21 mouse cellular contexts compared by ENCODE assay signal in the genomic region with DNA sequence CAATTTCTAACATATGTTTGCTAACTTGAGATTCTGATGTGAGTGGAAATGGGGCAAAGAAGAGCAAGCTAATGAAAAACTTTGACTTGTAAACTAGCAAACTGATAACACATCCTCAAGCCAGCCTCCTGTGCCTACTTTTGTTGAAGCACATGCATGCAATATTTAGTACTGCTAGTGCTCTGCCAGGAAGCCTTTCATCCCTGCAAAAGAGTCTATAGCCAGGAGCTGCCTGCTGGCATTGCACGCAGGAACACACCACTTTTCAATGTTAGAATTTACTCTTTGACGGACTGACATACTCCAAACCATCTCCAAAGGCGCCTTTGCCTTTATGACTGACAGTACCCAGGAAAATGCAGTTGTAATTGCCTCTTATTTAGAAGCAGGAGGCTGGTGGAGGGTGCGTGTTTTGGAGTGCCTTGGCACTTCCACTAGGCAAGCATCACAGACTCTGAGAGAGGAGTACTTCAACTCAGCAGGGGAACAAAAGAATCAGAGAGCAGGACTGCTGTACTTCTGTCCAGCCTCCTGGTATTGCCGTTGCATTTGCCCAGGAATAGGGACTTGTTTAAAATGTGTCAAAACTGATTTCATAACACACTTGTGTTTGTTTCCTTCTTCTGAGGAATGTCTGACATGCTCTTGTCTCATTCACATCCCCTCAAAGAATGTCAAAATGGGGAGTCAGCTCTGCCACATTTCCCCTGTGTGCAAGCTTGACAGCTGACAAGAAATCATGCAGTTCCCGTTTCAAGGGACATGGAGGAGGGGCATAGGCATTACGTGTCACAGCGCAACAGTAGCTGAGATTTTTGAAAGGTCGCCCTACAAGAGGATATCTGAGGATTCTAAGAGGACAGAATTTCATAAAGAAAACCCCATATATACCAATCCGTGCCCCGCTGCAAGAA.
DNase-seq lines count a peak whose midpoint lies in the region; ATAC-seq and TF ChIP-seq lines count a peak whose summit lies in the region.
"Had no signal": no experiment of that assay in that cellular context is flagged by ENCODE, and none has a peak within 500 bp of the region (broad histone marks: within the 10 kb centered on the region; RNA-seq: fewer than 3 reads in every experiment).

No protein-coding gene starts in this region.

- H3K27ac ChIP-seq in forebrain, embryonic 14.5 days (ENCODE audit: low read depth, low read length): no peak overlapping the region
- H3K27ac ChIP-seq in forebrain, embryonic 11.5 days (ENCODE audit: low read depth, low read length): no peak overlapping the region
- no peak overlapping the region for H3K27ac ChIP-seq in midbrain, embryonic 14.5 days (replicated peaks; ENCODE audit: low read depth, low read length)
- H3K27ac ChIP-seq in midbrain, embryonic 10.5 days (replicated peaks): no peak overlapping the region
- no peak overlapping the region for H3K27ac ChIP-seq in forebrain, postnatal 0 days (ENCODE audit: low read depth, low read length)
- H3K27ac ChIP-seq in heart, embryonic 12.5 days (ENCODE audit: poor library complexity, severe bottlenecking): no peak overlapping the region
- H3K27ac ChIP-seq: embryonic facial prominence, embryonic 12.5 days; heart, adult 2 months; hindbrain, embryonic 10.5 days; hindbrain, embryonic 15.5 days had no signal

- H3K4me1 ChIP-seq in forebrain, embryonic 14.5 days (ENCODE audit: control insufficient read depth, insufficient read depth, low read length): no peaks in the 10 kb centered on the region
- H3K4me1 ChIP-seq in forebrain, embryonic 11.5 days (replicated peaks; ENCODE audit: control insufficient read depth, insufficient read depth, low read length): no peaks in the 10 kb centered on the region
- H3K4me1 ChIP-seq in midbrain, embryonic 14.5 days (ENCODE audit: control insufficient read depth, insufficient read depth, low read length): no peaks in the 10 kb centered on the region
- no peaks in the 10 kb centered on the region for H3K4me1 ChIP-seq in midbrain, embryonic 10.5 days
- no peaks in the 10 kb centered on the region for H3K4me1 ChIP-seq in forebrain, postnatal 0 days (ENCODE audit: insufficient read depth)
- H3K4me1 ChIP-seq in heart, embryonic 12.5 days (replicated peaks): no peaks in the 10 kb centered on the region
- H3K4me1 ChIP-seq: embryonic facial prominence, embryonic 12.5 days; hindbrain, embryonic 10.5 days; hindbrain, embryonic 15.5 days had no signal

- WGBS in forebrain, embryonic 14.5 days: 76% methylated on average over 11 of the region's 11 CpGs
- 83% methylated on average over 11 of the region's 11 CpGs for WGBS in forebrain, embryonic 11.5 days
- 73% methylated on average over 11 of the region's 11 CpGs for WGBS in midbrain, embryonic 14.5 days
- 81% methylated on average over 11 of the region's 11 CpGs for WGBS in midbrain, embryonic 10.5 days
- 59% methylated on average over 11 of the region's 11 CpGs for WGBS in forebrain, postnatal 0 days
- 69% methylated on average over 11 of the region's 11 CpGs for WGBS in heart, embryonic 12.5 days

- no peak overlapping the region for H3K4me3 ChIP-seq in forebrain, embryonic 14.5 days (ENCODE audit: low read depth, low read length)
- H3K4me3 ChIP-seq in forebrain, embryonic 11.5 days (ENCODE audit: low read depth, low read length): no peak overlapping the region
- H3K4me3 ChIP-seq in midbrain, embryonic 14.5 days (replicated peaks; ENCODE audit: low read depth, low read length): no peak overlapping the region
- no peak overlapping the region for H3K4me3 ChIP-seq in midbrain, embryonic 10.5 days
- no peak overlapping the region for H3K4me3 ChIP-seq in forebrain, postnatal 0 days (ENCODE audit: low read depth, low read length)
- H3K4me3 ChIP-seq in heart, embryonic 12.5 days: no peak overlapping the region
- H3K4me3 ChIP-seq: embryonic facial prominence, embryonic 12.5 days; heart, adult 2 months; hindbrain, embryonic 10.5 days; hindbrain, embryonic 15.5 days had no signal

- H3K9ac ChIP-seq in forebrain, embryonic 14.5 days (ENCODE audit: low read length): no peak overlapping the region
- H3K9ac ChIP-seq in forebrain, embryonic 11.5 days (ENCODE audit: low read length): no peak overlapping the region
- no peak overlapping the region for H3K9ac ChIP-seq in midbrain, embryonic 14.5 days (replicated peaks; ENCODE audit: low read length)
- H3K9ac ChIP-seq in forebrain, postnatal 0 days: no peak overlapping the region
- H3K9ac ChIP-seq in heart, embryonic 12.5 days: no peak overlapping the region
- H3K9ac ChIP-seq: embryonic facial prominence, embryonic 12.5 days; hindbrain, embryonic 15.5 days had no signal

- H3K4me2 ChIP-seq in forebrain, embryonic 14.5 days (ENCODE audit: low read length): no peak overlapping the region
- H3K4me2 ChIP-seq in forebrain, embryonic 11.5 days (ENCODE audit: low read depth, low read length, severe bottlenecking): no peak overlapping the region
- no peak overlapping the region for H3K4me2 ChIP-seq in midbrain, embryonic 14.5 days (ENCODE audit: low read length)
- no peak overlapping the region for H3K4me2 ChIP-seq in forebrain, postnatal 0 days (ENCODE audit: low read depth)
- H3K4me2 ChIP-seq in heart, embryonic 12.5 days: no peak overlapping the region
- H3K4me2 ChIP-seq: embryonic facial prominence, embryonic 12.5 days; heart, embryonic 11.5 days; hindbrain, embryonic 15.5 days had no signal

- TF ChIP-seq CTCF in forebrain, postnatal 0 days (IDR thresholded peaks at IDR 0.05; ENCODE audit: low read depth): no peak

- ATAC-seq in forebrain, embryonic 14.5 days: no peak
- ATAC-seq in forebrain, embryonic 11.5 days (replicated peaks; ENCODE audit: low FRiP score): no peak
- ATAC-seq in midbrain, embryonic 14.5 days (ENCODE audit: low FRiP score, low TSS enrichment): no peak; the same call in 1 of the 2 replicates
- ATAC-seq in forebrain, postnatal 0 days: peak; percentile 90
- no peak for ATAC-seq in heart, embryonic 12.5 days (ENCODE audit: insufficient number of reproducible peaks, low FRiP score)
- ATAC-seq: activated CD4-positive, CD25-positive, alpha-beta regulatory T cell, adult 4 months; intestine, embryonic 16.5 days; Patski had no signal

- H3K9me3 ChIP-seq in forebrain, embryonic 14.5 days (replicated peaks; ENCODE audit: control insufficient read depth, low read length): no peaks in the 10 kb centered on the region
- H3K9me3 ChIP-seq in forebrain, embryonic 11.5 days (ENCODE audit: control insufficient read depth, low read length): no peaks in the 10 kb centered on the region
- no peaks in the 10 kb centered on the region for H3K9me3 ChIP-seq in midbrain, embryonic 14.5 days (ENCODE audit: control insufficient read depth, low read length)
- H3K9me3 ChIP-seq in midbrain, embryonic 10.5 days (replicated peaks): no peaks in the 10 kb centered on the region
- no peaks in the 10 kb centered on the region for H3K9me3 ChIP-seq in forebrain, postnatal 0 days (ENCODE audit: low read length)
- no peaks in the 10 kb centered on the region for H3K9me3 ChIP-seq in heart, embryonic 12.5 days (replicated peaks)
- H3K9me3 ChIP-seq: embryonic facial prominence, embryonic 12.5 days; hindbrain, embryonic 10.5 days; hindbrain, embryonic 15.5 days had no signal

- DNase-seq in forebrain, embryonic 14.5 days (ENCODE audit: low spot score): peak; percentile 8
- no peak for DNase-seq in forebrain, embryonic 11.5 days (ENCODE audit: low spot score)
- DNase-seq in midbrain, embryonic 14.5 days: peak; percentile 38
- DNase-seq in midbrain, embryonic 10.5 days (ENCODE audit: low spot score): no peak
- peak; percentile 48 for DNase-seq in forebrain, postnatal 0 days
- no peak for DNase-seq in testis, postnatal 14 days (ENCODE audit: low spot score)
- no peak for DNase-seq in thymus, postnatal 0 days (ENCODE audit: low spot score)
- DNase-seq: adrenal gland, postnatal 14 days; cerebellum, adult 11 months; cerebellum, adult 8-10 months; embryo, embryonic 11 days; gastrocnemius, postnatal 14 days; heart, adult 2 months had no signal

- H3K36me3 ChIP-seq in forebrain, embryonic 14.5 days (ENCODE audit: control insufficient read depth, insufficient read depth, low read length): no peaks in the 10 kb centered on the region
- no peaks in the 10 kb centered on the region for H3K36me3 ChIP-seq in forebrain, embryonic 11.5 days (ENCODE audit: control insufficient read depth, insufficient read depth, low read length)
- no peaks in the 10 kb centered on the region for H3K36me3 ChIP-seq in midbrain, embryonic 14.5 days (ENCODE audit: control insufficient read depth, insufficient read depth, low read length)
- no peaks in the 10 kb centered on the region for H3K36me3 ChIP-seq in midbrain, embryonic 10.5 days
- no peaks in the 10 kb centered on the region for H3K36me3 ChIP-seq in forebrain, postnatal 0 days (ENCODE audit: insufficient read depth)
- no peaks in the 10 kb centered on the region for H3K36me3 ChIP-seq in heart, embryonic 12.5 days
- H3K36me3 ChIP-seq: embryonic facial prominence, embryonic 12.5 days; hindbrain, embryonic 10.5 days; hindbrain, embryonic 15.5 days had no signal

- H3K27me3 ChIP-seq in forebrain, embryonic 14.5 days (replicated peaks; ENCODE audit: control insufficient read depth, insufficient read depth, low read length): no peaks in the 10 kb centered on the region
- no peaks in the 10 kb centered on the region for H3K27me3 ChIP-seq in forebrain, embryonic 11.5 days (ENCODE audit: control insufficient read depth, insufficient read depth, low read length)
- H3K27me3 ChIP-seq in midbrain, embryonic 14.5 days (ENCODE audit: control insufficient read depth, insufficient read depth, low read length): no peaks in the 10 kb centered on the region
- H3K27me3 ChIP-seq in midbrain, embryonic 10.5 days (ENCODE audit: low read depth, poor library complexity, severe bottlenecking): no peaks in the 10 kb centered on the region
- H3K27me3 ChIP-seq in forebrain, postnatal 0 days (ENCODE audit: insufficient read depth, low read length): no peaks in the 10 kb centered on the region
- no peaks in the 10 kb centered on the region for H3K27me3 ChIP-seq in heart, embryonic 12.5 days (replicated peaks)
- H3K27me3 ChIP-seq: embryonic facial prominence, embryonic 12.5 days; hindbrain, embryonic 15.5 days; Patski had no signal

Comparison
In these comparisons a context has a peak if more than half of its experiments do, and no peak if none do; other contexts are left out.
1. DNase-seq: peak in forebrain, embryonic 14.5 days (single experiment), midbrain, embryonic 14.5 days (single experiment) and forebrain, postnatal 0 days (single experiment); none in forebrain, embryonic 11.5 days (single experiment), midbrain, embryonic 10.5 days (single experiment), testis, postnatal 14 days (single experiment) and thymus, postnatal 0 days (single experiment).